Mouse (Mus musculus) stomach, embryonic 14.5 days (tissue): ENCODE results near the gene Tk1. TPM values are rescaled to one million over a fixed set of nuclear protein-coding genes. Genes with fewer than 3 reads are reported as not detected.
"Not testable (repeated sequence)": the region's sequence is repeated elsewhere in the genome, so short reads cannot be mapped to it uniquely, and the experiment has no call there.

Experiments
- ATAC-seq: fragments of 200-750 bp; cut with Nextera tagmentation; 2 replicates; pipeline ENCODE4 v1.8.0; 2017; ENCODE audit warnings: low read depth, moderate TSS enrichment; ENCODE audit not compliant: insufficient number of reproducible peaks, insufficient read depth, low FRiP score
- H3K27ac ChIP-seq: fragments of 300-500 bp; sonication (generic); 2 replicates; pipeline ENCODE4 v1.5.1; 2014; ENCODE audit warnings: mild to moderate bottlenecking, low read length, moderate library complexity, mixed read lengths
- H3K27me3 ChIP-seq: fragments of 300-500 bp; sonication (generic); 2 replicates; pipeline ENCODE4 v1.6.1; 2014; ENCODE audit warnings: low read length, control low read depth, mixed read lengths; ENCODE audit not compliant: control insufficient read depth, insufficient read depth
- H3K36me3 ChIP-seq: fragments of 300-500 bp; sonication (generic); 2 replicates; pipeline ENCODE4 v1.6.1; 2014; ENCODE audit warnings: mild to moderate bottlenecking, control low read depth, low read length, moderate library complexity, mixed read lengths; ENCODE audit not compliant: control insufficient read depth, insufficient read depth
- H3K4me1 ChIP-seq: fragments of 300-500 bp; sonication (generic); 2 replicates; pipeline ENCODE4 v1.6.1; 2014; ENCODE audit warnings: low read length, control low read depth, mixed read lengths; ENCODE audit not compliant: control insufficient read depth, insufficient read depth
- H3K4me2 ChIP-seq: fragments of 300-500 bp; sonication (generic); replicated peaks from 2 replicates; pipeline ENCODE4 v1.6.1; 2014; ENCODE audit warnings: low read depth, low read length, control low read depth
- H3K4me3 ChIP-seq: fragments of 300-500 bp; sonication (generic); 2 replicates; pipeline ENCODE4 v1.5.1; 2014; ENCODE audit warnings: low read depth, low read length, control low read depth
- H3K9ac ChIP-seq: fragments of 300-500 bp; sonication (generic); replicated peaks from 2 replicates; pipeline ENCODE4 v1.6.1; 2014; ENCODE audit warnings: low read depth, mild to moderate bottlenecking, control low read depth, low read length, moderate library complexity, mixed read lengths
- H3K9me3 ChIP-seq: fragments of 300-500 bp; sonication (generic); 2 replicates; pipeline ENCODE4 v1.6.1; 2016; ENCODE audit warnings: low read depth, low read length, control low read depth; ENCODE audit not compliant: control insufficient read depth
- WGBS: fragments of 180-500 bp; shearing (Covaris S2); extraction: QIAGEN DNeasy Blood & Tissue Kit; methylation state at CpG from one replicate; pipeline ENCODE4 v1.1.7; 2014; 5-methylcytosine and 5-hydroxymethylcytosine counted together
- polyA plus RNA-seq: library from polyadenylated mRNA; unstranded; fragments of >200 nt; fragmentation: Nextera tagmentation; extraction: Ambion mirVana; gene quantifications from 2 replicates; pipeline ENCODE4 v1.2.1, GENCODE M21; 2014

The Tk1 gene
- polyA plus RNA-seq, 1 experiment from 2014 or later = 149 TPM

DNA sequence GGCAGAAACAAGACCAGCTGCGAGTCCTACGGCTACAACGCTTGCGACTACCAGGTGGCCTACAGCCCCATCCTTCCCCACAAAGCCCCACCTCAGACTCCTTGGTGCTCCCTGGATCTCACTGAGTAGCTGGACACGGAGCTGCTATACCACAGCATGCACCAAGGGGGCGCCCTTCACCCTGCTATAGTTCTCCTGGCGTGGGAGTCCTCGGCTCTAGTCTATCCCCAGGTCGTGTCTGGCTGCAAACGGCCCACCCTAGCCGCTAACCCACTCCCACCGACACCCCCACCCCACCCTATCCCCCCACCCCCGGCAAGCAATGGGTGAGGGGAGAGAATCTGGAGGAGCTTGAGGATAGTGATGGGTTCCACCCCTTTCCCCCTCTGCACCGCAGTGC, 35.6 kb downstream of the Tk1 start:
- Histone ChIP-seq H3K27ac (peak overlapping the region; percentile 21; the same call in 1 of the 2 replicates), H3K9me3 (no peaks in the 10 kb centered on the region), H3K4me3 (no peak overlapping the region), H3K36me3 (no peaks in the 10 kb centered on the region), H3K27me3 (no peaks in the 10 kb centered on the region), H3K4me1 (peaks cover 8% of the 10 kb centered on the region), H3K4me2 (peak overlapping the region; percentile 41), H3K9ac (no peak overlapping the region)
- peak; percentile 35; the same call in 1 of the 2 replicates for ATAC-seq
- 4% methylated on average over 14 of the region's 14 CpGs for WGBS

DNA sequence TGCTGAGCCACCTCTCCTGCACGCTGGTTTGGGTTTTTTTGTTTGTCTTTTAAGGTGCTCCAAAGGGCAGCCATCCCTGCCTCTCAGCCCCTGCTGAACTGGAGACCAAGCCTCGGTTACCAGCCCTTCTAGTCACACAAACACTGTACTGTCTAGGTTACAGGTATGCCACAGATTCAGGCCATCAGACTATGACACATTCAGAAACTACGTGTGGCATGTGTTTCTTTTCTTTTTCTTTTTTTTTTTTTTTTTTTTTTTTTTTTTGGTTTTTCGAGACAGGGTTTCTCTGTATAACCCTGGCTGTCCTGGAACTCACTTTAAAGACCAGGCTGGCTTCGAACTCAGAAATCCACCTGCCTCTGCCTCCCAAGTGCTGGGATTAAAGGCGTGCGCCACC, 37.4 kb downstream of the Tk1 start:
- not testable (repeated sequence) for H3K4me1 ChIP-seq, H3K9me3 ChIP-seq, H3K27me3 ChIP-seq, H3K4me2 ChIP-seq, H3K9ac ChIP-seq, H3K27ac ChIP-seq, H3K4me3 ChIP-seq, H3K36me3 ChIP-seq, ATAC-seq
- WGBS = 76% methylated on average over 7 of the region's 7 CpGs

DNA sequence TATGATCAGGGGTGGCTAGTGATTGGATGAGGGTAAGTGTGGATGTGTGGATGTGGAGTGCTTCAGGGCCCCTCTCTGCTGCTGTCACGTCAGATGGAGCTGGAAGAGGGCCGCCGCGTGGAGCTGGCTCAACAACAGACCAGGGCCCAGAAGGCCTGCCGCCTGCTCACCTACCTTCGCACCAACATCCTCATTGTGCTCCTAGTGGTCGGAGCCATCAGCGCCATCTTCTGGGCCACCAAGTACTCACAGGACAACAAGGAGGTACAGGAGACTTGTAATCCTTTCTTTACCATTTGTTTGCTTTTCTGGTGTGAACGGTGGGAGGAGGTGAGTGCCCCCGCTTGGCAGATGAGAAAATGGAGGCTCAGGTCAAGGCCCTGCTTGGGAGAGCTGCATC, 39.6 kb downstream of the Tk1 start:
- Histone ChIP-seq H3K4me2 (no peak overlapping the region), H3K4me3 (no peak overlapping the region), H3K36me3 (no peaks in the 10 kb centered on the region), H3K4me1 (peaks cover 23% of the 10 kb centered on the region), H3K27ac (no peak overlapping the region), H3K9me3 (no peaks in the 10 kb centered on the region), H3K27me3 (no peaks in the 10 kb centered on the region), H3K9ac (no peak overlapping the region)
- no peak for ATAC-seq
- 19% methylated on average over 10 of the region's 10 CpGs for WGBS

DNA sequence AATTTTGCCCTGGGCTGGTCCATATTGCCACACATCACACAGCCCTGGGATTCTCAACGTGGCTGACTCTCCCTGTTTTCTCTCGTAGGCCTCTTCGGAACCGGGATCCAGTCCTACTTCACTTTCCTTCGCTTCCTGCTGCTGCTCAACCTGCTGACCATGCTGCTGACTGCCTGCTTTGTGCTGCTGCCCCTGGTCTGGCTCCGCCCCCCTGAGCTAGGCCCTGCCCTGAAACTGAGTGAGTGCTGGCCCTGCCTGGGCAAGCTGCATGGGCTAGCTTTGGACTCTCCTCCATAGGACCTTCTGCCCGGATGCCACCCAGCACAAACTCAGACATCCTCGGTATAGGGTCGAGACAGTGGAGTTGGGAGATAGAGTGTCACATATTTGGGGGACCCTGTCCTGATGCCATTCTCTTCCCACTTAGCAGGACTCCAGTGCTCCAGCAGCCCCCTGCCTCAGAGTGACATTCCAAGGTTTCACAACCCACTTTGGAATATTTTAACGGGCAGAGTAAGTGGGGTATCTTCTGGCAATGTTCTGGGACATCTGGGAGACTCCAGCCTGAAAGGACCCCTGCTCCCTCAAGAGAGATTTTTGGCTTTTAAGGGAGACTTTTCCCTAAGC, 42.1 kb downstream of the Tk1 start:
- 40% methylated on average over 10 of the region's 10 CpGs for WGBS
- Histone ChIP-seq H3K4me2 (peak overlapping the region; percentile 39; the same call in 1 of the 2 replicates), H3K27ac (no peak overlapping the region), H3K9me3 (no peaks in the 10 kb centered on the region), H3K4me3 (peak overlapping the region; percentile 14; the same call in 1 of the 2 replicates), H3K9ac (no peak overlapping the region), H3K27me3 (no peaks in the 10 kb centered on the region), H3K36me3 (no peaks in the 10 kb centered on the region), H3K4me1 (peaks cover 38% of the 10 kb centered on the region)
- no peak for ATAC-seq

DNA sequence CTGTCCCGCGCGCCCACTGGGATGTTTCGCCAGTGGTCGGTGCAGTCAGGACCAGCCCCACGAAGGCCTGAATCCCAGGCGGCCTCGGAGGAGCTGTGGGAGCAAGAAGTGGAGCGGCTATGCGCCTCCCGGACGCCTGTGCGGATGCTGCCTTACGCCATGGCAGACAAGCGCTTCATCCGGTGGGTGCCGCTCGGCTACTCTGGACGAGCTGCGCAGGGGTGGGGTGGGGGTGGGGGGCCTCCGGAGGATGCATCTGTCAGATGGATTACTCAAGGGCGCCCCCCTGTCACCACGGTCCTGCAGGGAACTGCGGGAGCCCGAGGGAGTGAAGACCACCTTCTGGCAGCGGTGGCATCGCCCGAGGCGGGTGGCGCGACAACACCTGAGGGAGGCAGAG, 42.8 kb downstream of the Tk1 start:
- Histone ChIP-seq H3K36me3 (no peaks in the 10 kb centered on the region), H3K27me3 (no peaks in the 10 kb centered on the region), H3K4me2 (peak overlapping the region; percentile 39), H3K4me1 (peaks cover 44% of the 10 kb centered on the region), H3K9me3 (no peaks in the 10 kb centered on the region), H3K9ac (peak overlapping the region; percentile 23; the same call in 1 of the 2 replicates), H3K27ac (no peak overlapping the region), H3K4me3 (peak overlapping the region; percentile 14)
- ATAC-seq = no peak
- WGBS = 6% methylated on average over 31 of the region's 31 CpGs

DNA sequence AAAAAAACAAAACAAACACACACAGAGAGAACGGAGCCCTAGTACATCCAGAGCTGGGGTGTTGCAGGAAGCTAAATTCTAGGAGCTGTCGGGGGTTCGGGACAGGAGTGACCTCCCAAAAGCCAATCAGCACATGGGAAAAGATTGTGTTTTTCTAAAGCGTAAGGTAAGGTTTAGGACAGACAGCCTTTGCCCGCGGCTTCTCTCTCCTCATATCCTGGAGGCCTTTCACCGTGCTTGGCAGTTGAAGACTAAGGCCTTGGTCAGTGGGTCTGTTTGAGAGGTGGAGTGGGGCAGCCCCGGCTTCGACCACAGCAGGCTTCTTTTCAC, 43.2 kb downstream of the Tk1 start:
- WGBS = 50% methylated on average over 9 of the region's 9 CpGs
- H3K27me3 ChIP-seq = no peaks in the 10 kb centered on the region
- peaks cover 44% of the 10 kb centered on the region for H3K4me1 ChIP-seq
- H3K4me3 ChIP-seq = peak overlapping the region; percentile 14
- H3K36me3 ChIP-seq = no peaks in the 10 kb centered on the region
- H3K9ac ChIP-seq = peak overlapping the region; percentile 23; the same call in 1 of the 2 replicates
- H3K9me3 ChIP-seq = no peaks in the 10 kb centered on the region
- no peak for ATAC-seq
- H3K27ac ChIP-seq = no peak overlapping the region
- peak overlapping the region; percentile 39 for H3K4me2 ChIP-seq

DNA sequence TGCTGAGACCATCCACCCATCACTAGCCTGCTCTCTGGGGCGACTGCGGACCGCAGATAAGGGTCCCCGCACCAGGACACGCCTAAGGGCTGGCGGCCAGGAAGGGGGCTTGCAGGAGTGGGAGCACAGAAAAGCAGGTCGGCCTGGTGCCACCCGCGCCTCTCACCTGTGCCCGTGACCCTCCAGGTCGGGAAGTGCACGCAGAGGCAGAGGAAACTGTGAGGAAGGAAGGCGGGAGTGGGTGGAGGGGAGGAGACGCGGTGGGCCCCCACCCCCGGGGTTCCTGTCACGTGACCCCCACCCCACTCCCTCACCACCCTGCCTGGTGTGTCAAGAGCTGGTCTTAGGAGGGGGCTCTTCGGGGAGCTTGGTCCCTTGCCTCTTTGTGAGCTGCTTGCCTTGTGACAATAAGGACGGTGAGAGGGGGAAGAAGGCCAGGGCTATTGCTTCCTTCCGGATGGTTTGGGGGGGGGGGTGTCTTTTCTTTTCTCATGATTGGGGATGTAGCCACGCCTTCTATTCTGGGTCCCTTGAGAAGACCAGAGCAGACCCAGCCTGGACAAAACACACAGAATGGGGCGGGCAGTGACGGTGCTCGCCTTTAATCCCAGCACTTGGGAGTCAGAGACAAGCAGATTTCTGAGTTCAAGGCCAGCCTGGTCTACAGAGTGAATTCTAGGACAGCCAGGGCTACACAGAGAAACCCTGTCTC, 43.7 kb downstream of the Tk1 start, which contains the start of the genes Tmc8 and Tmc6:
TSS of gene Tmc8 (plus strand) at position 84 of the 712 bp plus-strand sequence.
TSS of gene Tmc6 (minus strand) at position 206 of the 712 bp plus-strand sequence.
- Histone ChIP-seq H3K4me3 (peak within 1 kb of the TSS; percentile 44), H3K27ac (peak within 1 kb of the TSS; percentile 94), H3K36me3 (no peaks in the 10 kb centered on the region), H3K27me3 (no peaks in the 10 kb centered on the region), H3K4me1 (peaks cover 44% of the 10 kb centered on the region), H3K9ac (peak within 1 kb of the TSS; percentile 23; the same call in 1 of the 2 replicates), H3K4me2 (peak within 1 kb of the TSS; percentile 88), H3K9me3 (no peaks in the 10 kb centered on the region)
- 46% methylated on average over 24 of the region's 24 CpGs for WGBS
- ATAC-seq = no peak

DNA sequence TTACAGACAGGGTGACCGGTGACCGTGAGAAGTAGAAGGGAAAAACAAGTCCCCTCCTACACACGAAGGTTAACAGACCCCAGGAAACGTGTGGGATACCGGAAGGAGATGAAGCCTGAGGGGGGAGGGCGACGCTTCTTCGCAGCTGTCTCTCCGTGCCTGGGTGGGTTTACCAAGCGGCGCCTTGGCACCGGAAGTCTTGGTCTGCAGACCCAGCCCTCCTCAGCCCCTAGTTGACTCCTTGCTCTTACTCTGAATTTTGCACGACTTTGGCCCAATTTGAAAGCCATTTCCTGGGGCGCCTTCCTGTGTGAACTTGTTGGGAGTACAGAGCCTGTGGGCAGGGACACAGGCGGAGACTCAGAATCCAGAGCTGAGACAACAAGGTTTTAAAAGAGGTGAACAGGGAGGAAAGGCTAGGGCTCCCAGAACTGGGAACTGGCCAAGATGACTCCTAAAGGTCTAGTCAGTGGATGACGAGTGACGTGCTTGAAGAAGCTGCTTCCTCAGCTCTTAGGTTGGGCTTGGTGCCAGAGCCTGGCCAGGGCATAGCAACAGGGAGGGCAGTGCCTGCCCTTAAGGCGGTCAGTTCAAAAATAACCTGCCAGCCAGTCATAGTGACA, 44.6 kb downstream of the Tk1 start:
- peak overlapping the region; percentile 44; the same call in 1 of the 2 replicates for H3K4me3 ChIP-seq
- H3K9me3 ChIP-seq = no peaks in the 10 kb centered on the region
- peaks cover 44% of the 10 kb centered on the region for H3K4me1 ChIP-seq
- no peak for ATAC-seq
- H3K4me2 ChIP-seq = peak overlapping the region; percentile 88
- peak overlapping the region; percentile 94 for H3K27ac ChIP-seq
- H3K9ac ChIP-seq = no peak overlapping the region
- no peaks in the 10 kb centered on the region for H3K27me3 ChIP-seq
- H3K36me3 ChIP-seq = no peaks in the 10 kb centered on the region
- WGBS = 18% methylated on average over 18 of the region's 18 CpGs
